Mouse (Mus musculus) small intestine, adult 2 months (tissue): ENCODE results near the gene Notch1. TPM values are rescaled to one million over a fixed set of nuclear protein-coding genes. Genes with fewer than 3 reads are reported as not detected.
A peak's percentile ranks its signal among the peaks of the same experiment; 100 is the strongest.

Experiments used
- H3K27ac ChIP-seq: fragments of 200-500 bp; 2 replicates; pipeline ENCODE4 v1.5.1; 2012; ENCODE audit warnings: low read depth, low read length, control low read depth, inconsistent platforms; ENCODE audit not compliant: insufficient read depth
- H3K27me3 ChIP-seq: fragments of 200-500 bp; 2 replicates; pipeline ENCODE4 v1.6.1; 2012; ENCODE audit warnings: mild to moderate bottlenecking, moderate library complexity, low read length, inconsistent platforms; ENCODE audit not compliant: control insufficient read depth, insufficient read depth
- H3K36me3 ChIP-seq: fragments of 200-500 bp; 2 replicates; pipeline ENCODE4 v1.6.1; 2012; ENCODE audit warnings: mild to moderate bottlenecking, low read length, control low read depth, inconsistent platforms; ENCODE audit not compliant: control insufficient read depth, insufficient read depth
- H3K4me1 ChIP-seq: fragments of 200-500 bp; 2 replicates; pipeline ENCODE4 v1.6.1; 2012; ENCODE audit warnings: low read length, inconsistent platforms, mixed read lengths; ENCODE audit not compliant: control insufficient read depth, insufficient read depth, insufficient read length
- H3K4me3 ChIP-seq: fragments of 200-500 bp; 2 replicates; pipeline ENCODE4 v1.5.1; 2012; ENCODE audit warnings: low read depth, mild to moderate bottlenecking, control low read depth, inconsistent platforms, low read length, moderate library complexity
- CTCF ChIP-seq: fragments of 200-500 bp; IDR thresholded peaks from 2 replicates; pipeline ENCODE4 v1.5.1; 2012; ENCODE audit warnings: low read depth, mild to moderate bottlenecking, control low read depth, inconsistent platforms, low read length, moderate library complexity, mixed read lengths; ENCODE audit not compliant: insufficient replicate concordance, insufficient read length; ENCODE audit errors: extremely low read depth
- POLR2A ChIP-seq: fragments of 200-500 bp; IDR thresholded peaks from 2 replicates; pipeline ENCODE4 v1.6.1; 2012; ENCODE audit warnings: low read depth, mild to moderate bottlenecking, control low read depth, inconsistent platforms, low read length, moderate library complexity
- WGBS: fragments of 180-500 bp; shearing (Covaris S2); methylation state at CpG from one replicate; pipeline ENCODE4 v1.1.7; 2018; 5-methylcytosine and 5-hydroxymethylcytosine counted together
- polyA plus RNA-seq: library from polyadenylated mRNA; depleted of rRNA; stranded (reverse); fragments of >200 nt; gene quantifications from 2 replicates; pipeline ENCODE4 v1.2.3, GENCODE M21; 2012

Gene Notch1
- polyA plus RNA-seq, 1 experiment, result 19.6 TPM

DNA sequence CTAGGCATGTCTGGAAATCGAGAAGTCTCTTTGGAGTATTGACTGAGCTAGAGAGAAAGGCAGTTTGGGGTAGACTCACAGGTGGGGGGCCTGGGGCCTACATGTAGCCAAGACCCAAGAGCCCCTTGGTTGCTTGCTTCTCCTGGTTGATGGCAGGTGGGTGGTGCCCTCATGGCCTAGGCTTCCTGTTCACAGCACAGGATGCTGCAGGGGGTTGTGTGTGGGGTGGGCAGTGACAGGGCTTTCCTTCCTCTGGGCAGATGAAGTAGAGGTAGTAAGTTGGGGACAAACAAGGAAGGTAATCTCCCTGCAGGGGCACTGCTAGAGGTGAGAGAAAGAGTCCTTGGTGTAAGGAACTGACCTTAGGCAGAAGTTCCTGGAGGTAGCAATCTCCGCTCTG is 35.6 kb upstream of the Notch1 start:
- H3K27ac ChIP-seq, result no peak overlapping the region
- no peak overlapping the region for H3K4me3 ChIP-seq

GRCm38 (mm10) chr2:26551446-26551845 is 35.0 kb upstream of the Notch1 start:
- no peaks in the 10 kb centered on the region for H3K36me3 ChIP-seq
- H3K4me3 ChIP-seq, result no peak overlapping the region
- TF ChIP-seq CTCF (no peak), POLR2A (no peak)
- H3K27ac ChIP-seq, result no peak overlapping the region
- H3K4me1 ChIP-seq, result peaks cover 33% of the 10 kb centered on the region
- WGBS, result 80% methylated on average over 8 of the region's 8 CpGs
- no peaks in the 10 kb centered on the region for H3K27me3 ChIP-seq

More for the DNA sequence above, 35.6 kb upstream of the Notch1 start:
- no peaks in the 10 kb centered on the region for H3K36me3 ChIP-seq
- 97% methylated on average over 2 of the region's 2 CpGs for WGBS
- TF ChIP-seq CTCF (no peak), POLR2A (no peak)
- H3K27me3 ChIP-seq, result no peaks in the 10 kb centered on the region
- peaks cover 29% of the 10 kb centered on the region for H3K4me1 ChIP-seq

GRCm38 (mm10) chr2:26550777-26551176 is 34.3 kb upstream of the Notch1 start:
- H3K36me3 ChIP-seq, result no peaks in the 10 kb centered on the region
- 33% methylated on average over 3 of the region's 3 CpGs for WGBS
- H3K27me3 ChIP-seq, result no peaks in the 10 kb centered on the region
- H3K27ac ChIP-seq, result no peak overlapping the region
- H3K4me1 ChIP-seq, result peaks cover 30% of the 10 kb centered on the region
- no peak for TF ChIP-seq POLR2A
- TF ChIP-seq CTCF, result no peak
- H3K4me3 ChIP-seq, result no peak overlapping the region

DNA sequence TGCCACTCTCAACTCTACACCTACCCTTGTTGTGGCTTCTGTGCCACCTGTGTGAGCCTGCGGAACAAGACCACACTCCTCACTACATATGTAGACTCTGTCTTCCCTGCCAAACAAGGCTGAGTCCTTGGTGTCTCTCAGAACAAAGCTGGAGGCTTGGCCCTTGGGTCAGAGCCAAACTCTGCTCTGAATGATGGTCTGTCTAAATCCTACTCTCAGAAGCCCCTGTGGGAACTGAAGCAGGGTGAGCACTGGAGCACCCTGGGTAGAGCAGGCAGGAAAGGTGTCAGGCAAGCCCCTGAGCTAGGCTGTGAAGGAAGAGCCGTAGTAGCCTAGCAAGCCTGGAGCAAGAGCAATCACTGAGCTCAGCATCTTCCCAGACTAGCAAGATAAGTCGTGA is 33.7 kb upstream of the Notch1 start:
- H3K27ac ChIP-seq, result peak overlapping the region; percentile 18; the same call in 1 of the 2 replicates

DNA sequence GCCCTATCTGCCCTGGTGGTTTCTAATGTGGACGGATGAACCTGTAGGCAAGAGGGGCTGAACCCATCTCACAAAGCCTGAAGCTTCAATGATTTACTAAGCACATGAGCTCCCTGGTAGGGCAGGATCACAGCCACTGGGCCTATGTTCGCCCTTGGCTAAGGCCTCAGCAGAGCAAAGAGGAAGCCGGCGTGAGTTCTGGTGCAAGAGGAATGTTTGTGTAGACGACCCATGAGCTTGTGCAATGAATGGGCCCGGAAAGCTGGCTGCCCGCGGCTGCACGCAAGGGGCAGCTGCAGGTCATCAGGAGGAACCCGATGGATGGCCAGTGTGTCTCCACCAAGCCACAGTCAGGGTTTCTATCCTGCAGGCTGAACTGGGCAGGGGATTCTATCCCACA is 33.3 kb upstream of the Notch1 start:
- no peaks in the 10 kb centered on the region for H3K36me3 ChIP-seq
- H3K27ac ChIP-seq, result peak overlapping the region; percentile 18
- H3K27me3 ChIP-seq, result no peaks in the 10 kb centered on the region
- TF ChIP-seq POLR2A (no peak), CTCF (no peak)
- H3K4me3 ChIP-seq, result no peak overlapping the region
- WGBS, result 71% methylated on average over 10 of the region's 10 CpGs
- peaks cover 26% of the 10 kb centered on the region for H3K4me1 ChIP-seq

More for the DNA sequence above, 33.7 kb upstream of the Notch1 start:
- TF ChIP-seq CTCF (no peak), POLR2A (no peak)
- H3K4me3 ChIP-seq, result no peak overlapping the region
- H3K4me1 ChIP-seq, result peaks cover 28% of the 10 kb centered on the region
- WGBS, result 46% methylated on average over 3 of the region's 3 CpGs
- H3K36me3 ChIP-seq, result no peaks in the 10 kb centered on the region
- H3K27me3 ChIP-seq, result no peaks in the 10 kb centered on the region

- H3K4me1 ChIP-seq, result peaks cover 34% of the 10 kb centered on the region
- H3K27me3 ChIP-seq, result no peaks in the 10 kb centered on the region
- WGBS, result 57% methylated on average over 2 of the region's 2 CpGs
- TF ChIP-seq POLR2A (no peak), CTCF (no peak)
- H3K4me3 ChIP-seq, result no peak overlapping the region
- no peak overlapping the region for H3K27ac ChIP-seq
- no peaks in the 10 kb centered on the region for H3K36me3 ChIP-seq
Measured at GRCm38 (mm10) chr2:26547481-26547880, 31.0 kb upstream of the Notch1 start.

DNA sequence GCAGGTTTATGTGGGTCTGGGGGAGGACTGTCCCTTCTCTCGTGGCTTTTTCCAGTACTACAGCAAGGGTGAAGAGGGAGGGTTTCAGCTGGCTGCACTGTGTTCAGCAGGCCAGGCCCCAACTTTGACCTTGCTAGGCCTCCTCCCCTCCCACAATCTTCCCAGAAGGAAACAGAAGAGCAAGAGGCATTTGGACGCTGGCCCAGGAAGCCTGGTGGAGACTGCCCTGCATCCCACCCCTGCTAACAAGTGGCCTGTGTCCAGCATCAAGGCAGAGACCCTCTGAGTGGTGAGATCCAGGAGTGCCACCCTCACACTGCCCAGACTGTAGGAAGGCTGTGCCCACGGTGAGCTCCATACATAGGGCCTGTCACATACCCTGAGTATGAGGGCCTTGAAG is 27.8 kb upstream of the Notch1 start:
- no peak overlapping the region for H3K27ac ChIP-seq
- TF ChIP-seq CTCF (no peak), POLR2A (no peak)
- no peaks in the 10 kb centered on the region for H3K27me3 ChIP-seq

More for the DNA sequence above, 27.8 kb upstream of the Notch1 start:
- Histone ChIP-seq H3K4me1 (peaks cover 22% of the 10 kb centered on the region), H3K36me3 (no peaks in the 10 kb centered on the region), H3K4me3 (no peak overlapping the region)
- WGBS, result 35% methylated on average over 3 of the region's 3 CpGs
